Mouse (Mus musculus): Measurements from ENCODE around the gene Cnot1. TPM values are rescaled to one million over a fixed set of nuclear protein-coding genes. Genes with fewer than 3 reads are reported as not detected.

Cnot1 gene
- total RNA-seq (2017): 101 to 184 TPM (median 103 TPM) in 3 replicates

GRCm38 (mm10) chr8:95807331-95807843, at the start of gene Cnot1:
Cnot1 (minus strand) TSS chr8:95807464.
- peak; percentile 82 for ATAC-seq (replicated peaks; ENCODE audit: insufficient number of reproducible peaks, low FRiP score, low TSS enrichment, poor library complexity, severe bottlenecking)

DNA sequence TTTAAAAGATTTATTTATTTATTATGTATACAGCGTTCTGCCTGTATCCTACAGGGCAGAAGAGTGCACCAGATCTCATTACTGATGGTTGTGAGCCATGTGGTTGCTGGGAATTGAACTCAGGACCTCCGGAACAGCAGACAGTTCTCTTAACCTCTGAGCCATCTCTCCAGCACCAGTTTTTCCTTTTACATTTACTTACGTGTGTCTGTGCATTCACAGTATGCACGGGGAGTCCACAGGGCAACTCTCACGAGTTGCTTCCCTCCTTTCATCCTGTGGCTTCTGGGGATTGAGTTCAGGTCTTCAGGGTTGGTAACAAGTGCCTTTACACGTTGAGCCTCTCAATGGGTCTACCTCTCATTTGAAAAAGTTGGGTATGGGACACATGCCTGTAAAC, 46.9 kb upstream of the Cnot1 start:
- ATAC-seq (replicated peaks; ENCODE audit: insufficient number of reproducible peaks, low FRiP score, low TSS enrichment, poor library complexity, severe bottlenecking): no peak

GRCm38 (mm10) chr8:95853102-95853843, 46.0 kb upstream of the Cnot1 start, which contains the start of gene Slc38a7:
Slc38a7 (minus strand) TSS chr8:95853539.
- peak; percentile 95 for ATAC-seq (replicated peaks; ENCODE audit: insufficient number of reproducible peaks, low FRiP score, low TSS enrichment, poor library complexity, severe bottlenecking)

DNA sequence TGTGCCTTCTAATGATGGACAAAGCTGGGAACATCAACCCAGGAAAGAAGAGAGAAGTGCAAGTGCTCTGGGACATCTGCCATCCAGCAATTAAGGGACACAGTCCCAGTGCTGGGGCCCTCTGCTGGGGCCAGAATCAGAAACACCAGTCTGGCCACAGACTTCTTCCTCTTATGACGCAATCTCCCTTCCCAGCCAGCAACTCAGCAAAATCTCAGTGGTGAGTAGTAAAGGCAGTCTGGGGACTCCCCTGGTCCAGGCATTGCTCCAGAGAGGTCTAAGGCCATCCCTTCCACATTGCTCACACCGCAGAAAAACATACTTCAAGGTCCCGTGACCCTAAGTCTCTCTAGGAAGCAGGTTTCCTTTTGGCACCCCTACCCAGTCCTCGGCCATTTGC, 45.0 kb upstream of the Cnot1 start:
- peak; percentile 88 for ATAC-seq (replicated peaks; ENCODE audit: insufficient number of reproducible peaks, low FRiP score, low TSS enrichment, poor library complexity, severe bottlenecking)

DNA sequence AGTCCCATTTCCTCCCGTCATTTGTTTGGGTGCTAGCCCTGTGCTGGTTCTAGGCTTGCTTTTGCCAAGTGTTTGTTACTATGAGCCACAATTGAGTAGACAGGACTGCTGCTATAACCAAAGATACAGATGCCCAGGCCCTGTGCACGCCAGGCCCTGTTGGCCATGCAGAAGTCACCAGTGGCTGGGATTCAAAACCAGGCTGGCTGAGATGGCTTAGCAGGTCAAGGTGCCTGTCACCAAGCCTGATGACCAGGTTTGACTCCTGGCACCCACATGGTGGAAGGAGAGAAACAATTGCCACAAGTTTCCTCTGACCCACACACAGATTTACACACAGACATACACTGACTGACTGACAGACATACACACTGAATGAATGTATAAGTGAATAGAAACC, 43.1 kb upstream of the Cnot1 start:
- no peak for ATAC-seq (replicated peaks; ENCODE audit: insufficient number of reproducible peaks, low FRiP score, low TSS enrichment, poor library complexity, severe bottlenecking)

GRCm38 (mm10) chr8:95848734-95849464, 41.6 kb upstream of the Cnot1 start:
- no peak for ATAC-seq (replicated peaks; ENCODE audit: insufficient number of reproducible peaks, low FRiP score, low TSS enrichment, poor library complexity, severe bottlenecking)

DNA sequence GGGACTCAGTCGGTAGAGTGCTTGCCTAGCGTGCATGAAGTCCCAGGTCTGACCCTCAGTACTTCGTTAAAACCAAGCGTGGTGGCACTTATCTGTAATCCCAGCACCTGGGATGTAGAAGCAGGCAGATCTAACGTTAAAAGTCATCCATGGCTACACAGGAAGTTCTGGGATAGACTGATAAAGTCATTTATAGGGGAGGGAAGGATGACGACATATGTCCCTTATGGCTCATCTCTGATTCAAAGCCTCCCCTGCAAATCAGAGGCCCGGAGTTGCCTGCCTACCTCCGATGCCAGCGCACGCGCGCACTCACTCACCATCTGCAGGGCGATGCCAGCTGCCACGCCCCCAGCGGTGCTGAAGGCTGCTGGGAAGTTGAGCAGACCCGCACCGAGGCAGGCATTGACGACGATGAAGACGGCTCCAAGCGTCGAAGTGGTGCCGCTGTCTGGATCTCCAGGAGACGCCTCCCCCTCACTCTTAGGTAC, 40.8 kb upstream of the Cnot1 start:
- ATAC-seq (replicated peaks; ENCODE audit: insufficient number of reproducible peaks, low FRiP score, low TSS enrichment, poor library complexity, severe bottlenecking): no peak

DNA sequence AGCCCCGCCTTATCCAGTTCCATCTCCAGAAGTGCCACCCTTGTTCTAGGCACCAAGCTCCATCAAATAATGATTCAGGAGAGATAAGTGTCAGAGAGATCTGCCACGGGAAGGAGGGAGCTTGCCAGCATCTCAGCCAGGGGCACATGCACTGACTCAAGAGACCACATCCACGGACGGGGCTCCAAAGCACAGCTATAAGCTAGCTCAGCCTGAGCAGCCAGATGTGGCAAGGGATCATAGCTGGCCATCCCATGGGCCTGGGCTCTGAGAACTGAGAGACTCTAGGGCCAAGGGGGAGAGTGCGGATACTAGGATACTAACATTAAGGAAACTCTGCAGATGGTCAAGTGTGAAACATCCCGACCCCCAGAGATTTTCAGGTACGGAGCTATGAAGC, 37.8 kb upstream of the Cnot1 start:
- no peak for ATAC-seq (replicated peaks; ENCODE audit: insufficient number of reproducible peaks, low FRiP score, low TSS enrichment, poor library complexity, severe bottlenecking)

DNA sequence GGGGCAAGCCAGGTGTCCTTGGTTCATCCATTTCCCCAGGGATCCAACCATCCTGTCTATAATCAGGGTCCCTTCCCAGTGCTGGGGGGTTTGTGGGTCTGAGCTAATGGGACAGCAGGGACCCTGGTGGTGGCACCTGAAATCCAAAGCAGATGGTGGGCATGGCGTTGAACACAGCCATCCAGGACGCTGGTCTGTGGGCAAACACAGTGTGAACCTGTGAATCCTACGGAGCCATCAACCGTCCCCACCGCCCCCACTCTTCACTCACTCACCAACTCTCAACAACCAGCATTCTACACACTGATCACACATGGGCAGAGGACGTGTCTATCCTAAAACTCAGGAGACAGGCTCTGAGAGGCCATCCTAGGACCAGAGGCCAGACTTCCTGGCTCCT, 36.7 kb upstream of the Cnot1 start:
- ATAC-seq (replicated peaks; ENCODE audit: insufficient number of reproducible peaks, low FRiP score, low TSS enrichment, poor library complexity, severe bottlenecking): no peak

DNA sequence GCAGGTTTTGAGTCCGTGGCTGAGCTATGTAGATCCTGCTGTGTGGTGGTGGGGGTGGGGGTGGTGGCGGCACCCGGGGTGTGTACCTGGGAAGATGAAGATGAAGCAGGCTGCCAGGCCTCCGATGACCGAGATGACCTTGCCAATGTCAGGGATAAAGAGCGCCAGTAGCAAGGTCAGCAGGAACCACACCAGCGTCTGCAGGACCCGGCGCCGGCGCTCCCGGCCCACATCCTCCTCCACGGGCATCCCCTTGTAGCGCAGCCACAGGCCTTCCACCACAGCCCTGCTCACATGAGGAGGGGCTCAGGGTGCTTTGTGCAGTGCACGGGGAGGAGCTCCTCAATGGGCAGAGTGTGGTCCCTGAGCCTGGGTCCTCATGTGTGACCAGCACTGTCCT, 34.2 kb upstream of the Cnot1 start:
- ATAC-seq (replicated peaks; ENCODE audit: insufficient number of reproducible peaks, low FRiP score, low TSS enrichment, poor library complexity, severe bottlenecking): no peak

- ATAC-seq (replicated peaks; ENCODE audit: insufficient number of reproducible peaks, low FRiP score, low TSS enrichment, poor library complexity, severe bottlenecking): no peak
These were observed 32.0 kb upstream of the Cnot1 start for GRCm38 (mm10) chr8:95839289-95839688.

DNA sequence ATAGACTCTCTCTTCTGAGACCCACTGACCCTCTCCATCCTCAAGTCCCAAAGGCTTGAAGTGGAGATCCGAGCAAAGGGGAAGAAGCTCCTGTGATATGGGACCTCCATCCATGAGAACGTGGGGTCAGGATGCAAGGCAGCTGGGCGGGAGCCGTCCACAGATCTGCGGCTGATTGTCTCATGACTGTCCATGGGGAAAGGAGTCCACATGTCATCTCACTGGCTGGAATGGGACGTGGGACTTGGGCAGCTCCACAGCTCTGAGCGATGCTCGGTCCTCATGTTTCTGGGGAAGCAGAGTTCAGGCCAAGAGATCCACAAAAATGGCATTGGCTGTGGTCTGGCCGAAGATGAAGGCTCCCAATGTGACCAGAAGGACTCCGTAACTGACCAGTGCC, 30.0 kb upstream of the Cnot1 start:
- ATAC-seq (replicated peaks; ENCODE audit: insufficient number of reproducible peaks, low FRiP score, low TSS enrichment, poor library complexity, severe bottlenecking): no peak

- no peak for ATAC-seq (replicated peaks; ENCODE audit: insufficient number of reproducible peaks, low FRiP score, low TSS enrichment, poor library complexity, severe bottlenecking)
These were observed 28.6 kb upstream of the Cnot1 start for GRCm38 (mm10) chr8:95835891-95836290.

DNA sequence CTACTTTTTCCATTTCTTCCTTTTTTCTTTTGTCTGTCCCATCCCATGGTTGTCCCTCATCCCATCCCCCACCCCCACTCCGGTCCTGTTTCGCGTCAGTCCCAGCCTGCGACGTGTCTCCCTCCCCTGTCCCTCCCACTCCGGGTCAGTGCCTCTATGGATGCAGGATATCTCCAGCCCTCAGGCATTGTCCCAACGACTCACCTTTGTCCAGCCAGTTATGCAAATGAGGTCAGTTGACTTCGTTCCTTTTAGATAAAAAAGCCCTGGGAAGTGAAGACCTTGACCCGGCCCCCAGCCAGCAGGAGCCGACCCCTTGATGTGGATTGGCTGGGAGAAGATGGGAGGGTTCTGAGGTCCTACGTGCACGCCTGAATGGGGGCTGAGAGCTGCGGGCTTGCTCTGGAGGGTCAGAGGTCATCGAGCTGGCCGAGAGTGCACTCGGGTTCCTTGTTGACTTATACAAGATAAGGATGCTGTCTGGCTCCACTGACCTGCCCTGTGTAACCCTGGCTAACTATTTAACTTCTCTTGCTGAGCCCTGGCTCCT, 26.2 kb upstream of the Cnot1 start:
- ATAC-seq (replicated peaks; ENCODE audit: insufficient number of reproducible peaks, low FRiP score, low TSS enrichment, poor library complexity, severe bottlenecking): no peak

GRCm38 (mm10) chr8:95832603-95833434, 25.6 kb upstream of the Cnot1 start:
- ATAC-seq (replicated peaks; ENCODE audit: insufficient number of reproducible peaks, low FRiP score, low TSS enrichment, poor library complexity, severe bottlenecking): peak; percentile 82; the same call in 1 of the 2 replicates

DNA sequence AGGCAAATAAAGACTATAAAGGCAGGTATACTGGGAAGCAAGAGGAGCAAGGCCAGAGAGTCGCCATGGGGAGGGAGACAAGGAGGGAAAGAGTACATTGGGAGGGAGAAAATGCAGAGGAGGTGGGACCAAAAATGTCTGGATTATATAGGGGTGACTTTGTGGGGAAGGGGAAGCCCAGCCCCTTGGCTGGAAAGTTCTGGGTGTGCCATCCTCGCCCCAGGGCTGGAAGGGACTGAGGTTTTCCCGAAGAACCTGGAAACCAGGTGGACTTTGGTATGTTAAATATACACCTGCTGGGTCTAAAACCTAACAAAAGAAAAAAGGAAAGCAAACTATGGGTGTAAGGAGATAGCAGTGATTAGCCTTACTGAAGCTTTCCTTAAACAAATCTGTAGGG, 22.9 kb upstream of the Cnot1 start:
- no peak for ATAC-seq (replicated peaks; ENCODE audit: insufficient number of reproducible peaks, low FRiP score, low TSS enrichment, poor library complexity, severe bottlenecking)

- ATAC-seq (replicated peaks; ENCODE audit: insufficient number of reproducible peaks, low FRiP score, low TSS enrichment, poor library complexity, severe bottlenecking): peak; percentile 93
These were observed 17.9 kb upstream of the Cnot1 start, which contains the start of gene Sap18b for GRCm38 (mm10) chr8:95825162-95825561. Sap18b (plus strand) TSS chr8:95825346.

- no peak for ATAC-seq (replicated peaks; ENCODE audit: insufficient number of reproducible peaks, low FRiP score, low TSS enrichment, poor library complexity, severe bottlenecking)
These were observed 15.4 kb upstream of the Cnot1 start for GRCm38 (mm10) chr8:95822699-95823098.

- no peak for ATAC-seq (replicated peaks; ENCODE audit: insufficient number of reproducible peaks, low FRiP score, low TSS enrichment, poor library complexity, severe bottlenecking)
These were observed 14.8 kb upstream of the Cnot1 start for GRCm38 (mm10) chr8:95822096-95822495.

All from monocyte, adult 5-6 weeks (primary cell).